Mouse (Mus musculus) gonadal fat pad, adult 2 months (tissue): ENCODE results near the gene D330020A13Rik. TPM values are rescaled to one million over a fixed set of nuclear protein-coding genes. Genes with fewer than 3 reads are reported as not detected.
"Not testable (repeated sequence)": the region's sequence is repeated elsewhere in the genome, so short reads cannot be mapped to it uniquely, and the experiment has no call there.

Experiments
- DNase-seq: peaks from one replicate; pipeline ENCODE4 v3.0.0-alpha.2; 2012; ENCODE audit warnings: low read depth
- polyA plus RNA-seq: library from polyadenylated mRNA; depleted of rRNA; stranded (reverse); fragments of >200 nt; gene quantifications from 2 replicates; pipeline ENCODE4 v1.2.3, GENCODE M21; 2012; rRNA removed

Gene D330020A13Rik
- polyA plus RNA-seq, 1 experiment: not detected

DNA sequence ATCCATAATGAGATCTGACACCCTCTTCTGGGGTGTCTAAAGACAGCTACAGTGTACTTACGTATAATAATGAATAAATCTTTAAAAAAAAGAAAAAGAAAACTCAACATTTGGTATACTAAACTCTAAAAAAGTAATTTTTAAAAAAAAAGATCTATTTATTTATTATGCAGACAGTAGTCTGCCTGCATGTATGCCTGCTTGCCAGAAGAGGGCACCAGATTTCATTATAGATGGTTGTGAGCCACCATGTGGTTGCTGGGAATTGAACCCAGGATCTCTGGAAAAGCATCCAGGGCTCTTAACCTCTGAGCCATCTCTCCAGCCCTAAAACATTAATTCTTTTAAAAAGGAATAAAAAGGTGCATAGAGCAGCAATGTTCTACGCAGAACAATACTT, 2.4 kb downstream of the D330020A13Rik start:
- not testable (repeated sequence) for DNase-seq

- no peak for DNase-seq
These were observed 7.0 kb downstream of the D330020A13Rik start for GRCm38 (mm10) chr6:120301137-120301536.

DNA sequence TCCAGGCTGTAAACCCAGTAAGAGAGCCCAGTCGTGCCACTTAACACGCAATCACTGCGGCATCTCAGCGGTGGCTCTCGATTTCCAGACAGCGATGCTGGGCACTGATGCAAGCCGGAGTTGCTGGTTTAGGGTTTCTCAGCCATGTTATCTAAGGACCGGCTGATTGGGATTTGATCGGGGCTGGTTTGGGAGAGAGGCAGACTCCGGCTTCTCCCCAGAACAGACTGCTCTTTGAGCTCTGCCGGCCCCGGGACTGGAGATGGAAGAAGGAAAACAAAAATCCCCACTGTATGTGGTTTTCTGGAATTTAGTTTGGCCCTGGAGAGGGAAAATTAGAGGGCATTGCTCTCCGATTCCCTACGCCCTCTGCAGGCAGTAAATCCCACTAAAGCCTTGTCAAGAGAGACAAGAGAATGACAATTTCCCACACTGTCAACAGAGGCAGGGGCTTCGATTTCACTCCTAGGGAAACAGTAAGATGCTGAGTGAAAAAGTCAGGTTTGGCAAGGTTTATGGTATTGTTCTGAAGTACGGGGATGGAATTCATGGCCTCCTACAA, 8.7 kb downstream of the D330020A13Rik start:
- no peak for DNase-seq

- DNase-seq: no peak
These were observed 12.9 kb downstream of the D330020A13Rik start for GRCm38 (mm10) chr6:120306859-120307594.

GRCm38 (mm10) chr6:120309338-120309737, 15.2 kb downstream of the D330020A13Rik start:
- no peak for DNase-seq

DNA sequence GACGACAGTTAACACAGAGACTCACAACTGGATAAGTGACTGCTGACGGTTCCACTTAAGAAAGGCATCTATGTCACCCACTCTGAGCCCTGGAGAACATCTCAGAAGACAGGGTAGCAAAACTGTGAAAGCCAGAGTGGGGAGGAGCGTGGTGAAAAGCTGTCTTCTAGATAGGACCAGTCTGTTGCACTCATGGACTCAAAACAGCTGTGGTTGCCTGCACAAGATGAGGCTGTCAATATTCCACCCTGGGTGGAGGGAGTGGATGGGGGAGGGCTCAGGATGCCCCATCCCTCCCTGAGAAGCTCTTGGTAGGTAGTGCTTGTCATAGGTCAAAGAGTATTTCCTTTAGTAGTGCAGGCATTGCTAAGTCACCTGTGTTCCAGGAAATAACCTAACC, 15.6 kb downstream of the D330020A13Rik start:
- DNase-seq: no peak

GRCm38 (mm10) chr6:120312443-120312842, 18.3 kb downstream of the D330020A13Rik start:
- no peak for DNase-seq

- no peak for DNase-seq
These were observed 24.3 kb downstream of the D330020A13Rik start for GRCm38 (mm10) chr6:120318303-120318940.

DNA sequence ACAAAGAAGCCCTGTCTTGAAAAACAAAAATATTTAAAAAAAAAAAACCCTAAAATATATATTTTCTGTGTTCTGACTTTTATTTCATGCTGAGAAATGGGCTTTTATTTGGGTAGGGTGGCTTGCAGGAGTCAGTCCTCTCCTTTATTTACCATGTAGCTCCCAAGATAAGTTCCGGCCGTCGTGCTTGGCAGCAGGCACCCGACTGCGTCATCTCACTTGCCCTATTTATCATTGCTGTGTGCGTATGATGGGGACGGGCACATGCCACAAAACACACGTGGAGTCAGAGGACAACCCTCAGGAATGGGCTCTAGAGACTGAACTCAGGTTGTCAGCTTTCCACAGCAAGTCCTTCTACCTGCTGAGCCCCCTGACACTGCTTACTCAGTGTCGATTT, 25.0 kb downstream of the D330020A13Rik start:
- DNase-seq: no peak

DNA sequence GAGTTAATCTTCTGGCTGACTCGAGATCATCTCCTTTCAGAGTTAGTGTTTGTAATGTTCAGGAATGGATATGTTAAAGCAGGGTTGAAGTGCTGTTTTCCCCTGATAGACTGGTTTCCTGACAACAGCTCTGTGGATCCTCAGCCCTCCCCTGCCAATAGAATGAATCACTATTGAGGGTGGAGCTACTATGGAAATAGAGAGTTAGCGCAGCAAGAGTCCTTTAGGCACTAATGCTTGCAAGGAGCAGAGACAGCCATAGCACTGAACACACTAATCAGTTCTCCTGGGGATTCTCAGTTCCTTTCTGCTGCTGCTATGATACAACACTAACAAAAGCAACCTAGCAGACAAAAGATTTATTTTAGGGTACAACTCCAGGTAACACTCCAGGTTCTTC, 26.2 kb downstream of the D330020A13Rik start:
- DNase-seq: no peak

GRCm38 (mm10) chr6:120324295-120324927, 30.2 kb downstream of the D330020A13Rik start:
- DNase-seq: no peak

DNA sequence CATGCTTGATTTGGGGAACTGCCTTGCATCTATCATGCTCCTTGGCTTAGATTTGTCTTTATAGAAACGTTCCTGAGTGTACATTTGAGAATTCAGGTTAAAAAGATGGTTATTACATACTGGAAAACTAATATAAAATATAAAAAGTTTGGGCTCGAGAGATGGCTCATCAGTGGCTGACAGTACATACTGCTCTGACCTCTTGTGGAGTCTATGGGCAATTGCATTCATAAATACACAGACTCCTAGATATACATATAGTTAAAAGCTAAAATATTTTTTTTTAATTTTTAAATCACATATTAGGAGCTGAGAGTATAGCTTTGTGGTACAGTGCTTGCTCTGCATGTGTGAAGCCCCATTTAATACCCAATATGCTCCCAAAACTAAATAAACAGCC, 38.2 kb downstream of the D330020A13Rik start:
- no peak for DNase-seq

GRCm38 (mm10) chr6:120343992-120344391, 49.8 kb downstream of the D330020A13Rik start:
- DNase-seq: no peak

Other genes starting within 250 kb of the D330020A13Rik start
- 2.0 and 2.1 TPM in 2 replicates for gene Ninj2, start 201.0 kb upstream of the D330020A13Rik start, polyA plus RNA-seq
- gene B4galnt3, start 195 bp downstream of the D330020A13Rik start, polyA plus RNA-seq: 1.6 and 1.8 TPM in 2 replicates
- gene Kdm5a, start 69.8 kb downstream of the D330020A13Rik start, polyA plus RNA-seq: 6.8 and 8.0 TPM in 2 replicates
- gene Ccdc77, start 70.0 kb downstream of the D330020A13Rik start, polyA plus RNA-seq: 7.6 TPM in 2 replicates
- gene Il17ra, start 168.9 kb downstream of the D330020A13Rik start, polyA plus RNA-seq: 13.9 and 14.6 TPM in 2 replicates
- 0.04 and 0.05 TPM in 2 replicates for gene Tmem121b, start 199.4 kb downstream of the D330020A13Rik start, polyA plus RNA-seq
- gene Hdhd5, start 237.0 kb downstream of the D330020A13Rik start, polyA plus RNA-seq: 20.9 and 26.6 TPM in 2 replicates